Mouse (Mus musculus): ENCODE results near the gene Pabpn1l. TPM values are rescaled to one million over a fixed set of nuclear protein-coding genes. Genes with fewer than 3 reads are reported as not detected.
A peak's percentile ranks its signal among the peaks of the same experiment; 100 is the strongest.

The Pabpn1l gene
- polyA plus RNA-seq, 1 experiment from 2014 or later, result not detected

DNA sequence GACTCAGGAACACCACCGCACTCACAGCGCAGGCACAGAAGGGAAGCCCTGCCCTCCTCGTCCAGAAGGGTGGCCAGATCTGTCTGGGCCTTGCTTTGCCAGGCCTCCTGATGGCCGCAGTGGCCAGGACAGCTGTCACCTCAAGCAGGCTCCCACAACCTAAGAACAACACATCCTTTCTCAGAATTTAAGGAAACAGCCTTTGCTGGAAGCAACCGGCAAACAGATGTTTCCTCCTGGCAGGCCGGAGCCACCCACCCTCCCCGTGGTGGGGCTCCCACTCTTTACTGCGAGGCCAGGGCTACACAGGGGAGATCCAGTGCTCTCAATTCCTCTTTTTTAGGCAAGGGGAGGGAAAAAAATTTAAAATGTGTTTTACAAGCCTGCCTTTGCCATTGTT, 42.7 kb upstream of the Pabpn1l start:
- H3K4me3 ChIP-seq (ENCODE audit: low read depth, low read length), result no peak overlapping the region
- H3K9me3 ChIP-seq (ENCODE audit: control insufficient read depth, low read depth, low read length), result no peaks in the 10 kb centered on the region
- no peak for ATAC-seq (ENCODE audit: insufficient number of reproducible peaks, insufficient read depth, low FRiP score, low read depth)
- 39% methylated on average over 8 of the region's 8 CpGs for WGBS
- H3K4me1 ChIP-seq (ENCODE audit: control insufficient read depth, insufficient read depth, low read length), result peaks cover 36% of the 10 kb centered on the region
- H3K9ac ChIP-seq (replicated peaks; ENCODE audit: low read depth, low read length), result no peak overlapping the region
- H3K27ac ChIP-seq (ENCODE audit: low read length), result peak overlapping the region; percentile 55; the same call in 1 of the 2 replicates
- H3K4me2 ChIP-seq (replicated peaks; ENCODE audit: low read depth, low read length), result no peak overlapping the region
- H3K27me3 ChIP-seq (ENCODE audit: control insufficient read depth, insufficient read depth, low read length), result no peaks in the 10 kb centered on the region
- no peaks in the 10 kb centered on the region for H3K36me3 ChIP-seq (ENCODE audit: control insufficient read depth, insufficient read depth, low read length)

DNA sequence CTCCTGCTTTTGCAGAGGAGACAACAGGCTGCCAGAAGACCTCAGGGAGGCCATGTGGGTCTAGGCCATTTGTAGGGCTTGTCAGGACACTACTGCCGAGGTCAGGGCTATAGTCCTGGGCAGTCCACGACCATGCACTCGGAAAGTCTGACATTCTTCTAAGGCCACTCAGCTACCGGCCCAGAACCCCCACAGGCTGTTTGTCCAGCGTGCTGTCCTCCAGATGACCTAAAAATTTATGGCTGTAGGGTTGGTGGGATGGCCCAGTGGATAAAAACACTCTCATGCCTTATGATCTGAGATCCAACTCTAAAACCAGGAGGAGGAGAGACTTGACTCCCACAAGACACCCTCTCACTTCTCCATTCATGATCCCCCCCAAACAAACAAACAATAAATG, 41.1 kb upstream of the Pabpn1l start:
- ATAC-seq (ENCODE audit: insufficient number of reproducible peaks, insufficient read depth, low FRiP score, low read depth), result no peak
- Histone ChIP-seq H3K4me1 (ENCODE audit: control insufficient read depth, insufficient read depth, low read length) (peaks cover 41% of the 10 kb centered on the region), H3K4me2 (replicated peaks; ENCODE audit: low read depth, low read length) (no peak overlapping the region), H3K27me3 (ENCODE audit: control insufficient read depth, insufficient read depth, low read length) (no peaks in the 10 kb centered on the region), H3K36me3 (ENCODE audit: control insufficient read depth, insufficient read depth, low read length) (no peaks in the 10 kb centered on the region), H3K4me3 (ENCODE audit: low read depth, low read length) (no peak overlapping the region), H3K9me3 (ENCODE audit: control insufficient read depth, low read depth, low read length) (no peaks in the 10 kb centered on the region), H3K27ac (ENCODE audit: low read length) (no peak overlapping the region), H3K9ac (replicated peaks; ENCODE audit: low read depth, low read length) (no peak overlapping the region)
- WGBS, result 62% methylated on average over 5 of the region's 5 CpGs

GRCm38 (mm10) chr8:122663106-122663505, 40.6 kb upstream of the Pabpn1l start:
- H3K27ac ChIP-seq (ENCODE audit: low read length), result no peak overlapping the region
- WGBS, result 76% methylated on average over 3 of the region's 3 CpGs

DNA sequence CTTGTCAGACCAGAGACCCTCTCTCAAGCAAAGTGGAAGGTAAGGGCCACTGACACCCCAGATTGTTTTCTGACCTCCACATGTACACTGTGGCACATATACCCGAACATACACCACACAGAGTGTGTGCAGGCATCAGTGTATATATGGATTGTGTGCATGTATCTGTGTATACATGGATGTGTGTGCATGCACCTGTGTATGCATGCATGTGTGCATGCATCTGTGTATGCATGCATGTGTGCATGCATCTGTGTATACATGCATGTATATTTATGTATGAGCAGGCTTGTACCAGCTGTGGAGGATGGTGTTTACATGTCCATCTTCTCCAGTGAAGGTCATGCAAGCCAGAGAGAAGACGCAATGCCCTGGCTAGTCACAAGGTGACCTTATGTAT, 39.4 kb upstream of the Pabpn1l start:
- Histone ChIP-seq H3K4me1 (ENCODE audit: control insufficient read depth, insufficient read depth, low read length) (peaks cover 48% of the 10 kb centered on the region), H3K9ac (replicated peaks; ENCODE audit: low read depth, low read length) (no peak overlapping the region), H3K27me3 (ENCODE audit: control insufficient read depth, insufficient read depth, low read length) (no peaks in the 10 kb centered on the region), H3K36me3 (ENCODE audit: control insufficient read depth, insufficient read depth, low read length) (no peaks in the 10 kb centered on the region), H3K9me3 (ENCODE audit: control insufficient read depth, low read depth, low read length) (no peaks in the 10 kb centered on the region), H3K27ac (ENCODE audit: low read length) (no peak overlapping the region), H3K4me3 (ENCODE audit: low read depth, low read length) (no peak overlapping the region), H3K4me2 (replicated peaks; ENCODE audit: low read depth, low read length) (no peak overlapping the region)
- ATAC-seq (ENCODE audit: insufficient number of reproducible peaks, insufficient read depth, low FRiP score, low read depth), result no peak
- 72% methylated on average over 2 of the region's 2 CpGs for WGBS

More at GRCm38 (mm10) chr8:122663106-122663505, 40.6 kb upstream of the Pabpn1l start:
- H3K36me3 ChIP-seq (ENCODE audit: control insufficient read depth, insufficient read depth, low read length), result no peaks in the 10 kb centered on the region
- H3K4me3 ChIP-seq (ENCODE audit: low read depth, low read length), result no peak overlapping the region
- ATAC-seq (ENCODE audit: insufficient number of reproducible peaks, insufficient read depth, low FRiP score, low read depth), result no peak
- H3K4me1 ChIP-seq (ENCODE audit: control insufficient read depth, insufficient read depth, low read length), result peaks cover 46% of the 10 kb centered on the region
- H3K4me2 ChIP-seq (replicated peaks; ENCODE audit: low read depth, low read length), result no peak overlapping the region
- no peaks in the 10 kb centered on the region for H3K9me3 ChIP-seq (ENCODE audit: control insufficient read depth, low read depth, low read length)
- H3K27me3 ChIP-seq (ENCODE audit: control insufficient read depth, insufficient read depth, low read length), result no peaks in the 10 kb centered on the region
- H3K9ac ChIP-seq (replicated peaks; ENCODE audit: low read depth, low read length), result no peak overlapping the region

DNA sequence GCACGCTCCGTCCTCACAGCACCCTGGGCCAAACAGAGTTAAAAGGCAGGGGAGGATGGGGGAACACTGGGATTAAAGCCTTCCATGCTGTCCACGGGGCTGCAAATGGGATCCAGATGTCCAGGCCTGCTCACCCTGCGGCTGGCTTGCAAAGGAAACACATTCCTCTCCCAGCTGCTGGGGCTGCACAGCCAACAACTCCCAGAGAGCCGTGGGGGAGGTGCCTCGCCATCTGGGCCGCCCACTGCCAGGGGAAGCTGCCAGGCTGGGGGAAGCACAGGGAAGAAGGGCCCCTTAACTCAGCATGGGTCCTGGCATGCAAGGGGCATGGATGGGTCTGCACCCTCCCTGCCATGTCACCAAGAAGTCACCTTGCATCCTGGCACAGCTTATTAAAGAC, 38.6 kb upstream of the Pabpn1l start:
- peaks cover 42% of the 10 kb centered on the region for H3K4me1 ChIP-seq (ENCODE audit: control insufficient read depth, insufficient read depth, low read length)
- ATAC-seq (ENCODE audit: insufficient number of reproducible peaks, insufficient read depth, low FRiP score, low read depth), result peak; percentile 70; the same call in 1 of the 2 replicates
- H3K27me3 ChIP-seq (ENCODE audit: control insufficient read depth, insufficient read depth, low read length), result no peaks in the 10 kb centered on the region
- no peak overlapping the region for H3K4me2 ChIP-seq (replicated peaks; ENCODE audit: low read depth, low read length)
- H3K4me3 ChIP-seq (ENCODE audit: low read depth, low read length), result no peak overlapping the region
- H3K9me3 ChIP-seq (ENCODE audit: control insufficient read depth, low read depth, low read length), result no peaks in the 10 kb centered on the region
- H3K9ac ChIP-seq (replicated peaks; ENCODE audit: low read depth, low read length), result no peak overlapping the region
- no peaks in the 10 kb centered on the region for H3K36me3 ChIP-seq (ENCODE audit: control insufficient read depth, insufficient read depth, low read length)
- H3K27ac ChIP-seq (ENCODE audit: low read length), result peak overlapping the region; percentile 71
- WGBS, result 12% methylated on average over 7 of the region's 7 CpGs

DNA sequence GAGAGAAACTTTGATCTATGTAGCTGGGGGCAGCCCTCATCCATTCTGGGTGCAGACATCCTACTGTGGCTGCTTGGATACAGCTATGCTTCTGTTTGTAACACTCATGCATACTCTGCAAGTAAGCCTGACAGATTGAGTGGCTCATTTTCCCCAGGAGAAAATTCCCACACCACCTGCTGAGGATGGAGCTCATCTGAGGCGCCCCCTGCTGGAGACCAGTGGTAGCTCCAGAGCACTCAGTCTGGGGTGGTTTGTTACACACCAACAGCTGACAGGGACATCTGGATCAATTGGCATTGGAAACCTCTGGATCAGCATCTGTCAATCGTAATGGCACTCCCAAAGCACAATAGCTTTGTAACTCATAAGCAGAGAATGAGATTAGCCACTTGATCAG, 37.5 kb upstream of the Pabpn1l start:
- H3K27me3 ChIP-seq (ENCODE audit: control insufficient read depth, insufficient read depth, low read length), result no peaks in the 10 kb centered on the region
- no peaks in the 10 kb centered on the region for H3K9me3 ChIP-seq (ENCODE audit: control insufficient read depth, low read depth, low read length)
- H3K4me1 ChIP-seq (ENCODE audit: control insufficient read depth, insufficient read depth, low read length), result peaks cover 40% of the 10 kb centered on the region
- no peaks in the 10 kb centered on the region for H3K36me3 ChIP-seq (ENCODE audit: control insufficient read depth, insufficient read depth, low read length)
- no peak overlapping the region for H3K4me3 ChIP-seq (ENCODE audit: low read depth, low read length)
- no peak overlapping the region for H3K27ac ChIP-seq (ENCODE audit: low read length)
- no peak for ATAC-seq (ENCODE audit: insufficient number of reproducible peaks, insufficient read depth, low FRiP score, low read depth)
- no peak overlapping the region for H3K9ac ChIP-seq (replicated peaks; ENCODE audit: low read depth, low read length)
- no peak overlapping the region for H3K4me2 ChIP-seq (replicated peaks; ENCODE audit: low read depth, low read length)
- 83% methylated on average over 2 of the region's 2 CpGs for WGBS

DNA sequence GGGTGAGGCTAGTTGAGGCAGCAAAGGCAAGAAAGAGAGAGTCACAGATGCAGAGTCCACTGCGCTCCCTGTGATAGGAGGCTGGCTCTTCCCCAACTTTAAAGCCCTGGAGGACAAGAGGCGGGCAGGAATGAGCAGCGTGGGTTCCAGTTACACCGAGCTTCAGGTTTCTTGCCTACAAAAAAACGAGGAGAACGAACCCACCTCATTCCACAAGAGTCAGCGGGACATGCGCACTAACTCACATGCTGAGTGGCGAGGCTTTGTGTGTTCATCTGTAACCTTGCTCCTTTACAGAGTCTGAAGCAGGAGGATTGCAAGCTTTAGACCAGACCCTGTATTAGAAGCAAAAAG, 36.2 kb upstream of the Pabpn1l start:
- WGBS, result 55% methylated on average over 9 of the region's 9 CpGs
- Histone ChIP-seq H3K9me3 (ENCODE audit: control insufficient read depth, low read depth, low read length) (no peaks in the 10 kb centered on the region), H3K4me1 (ENCODE audit: control insufficient read depth, insufficient read depth, low read length) (peaks cover 48% of the 10 kb centered on the region), H3K4me2 (replicated peaks; ENCODE audit: low read depth, low read length) (no peak overlapping the region), H3K36me3 (ENCODE audit: control insufficient read depth, insufficient read depth, low read length) (no peaks in the 10 kb centered on the region), H3K4me3 (ENCODE audit: low read depth, low read length) (no peak overlapping the region), H3K27ac (ENCODE audit: low read length) (peak overlapping the region; percentile 15; the same call in 1 of the 2 replicates), H3K27me3 (ENCODE audit: control insufficient read depth, insufficient read depth, low read length) (no peaks in the 10 kb centered on the region), H3K9ac (replicated peaks; ENCODE audit: low read depth, low read length) (no peak overlapping the region)
- ATAC-seq (ENCODE audit: insufficient number of reproducible peaks, insufficient read depth, low FRiP score, low read depth), result no peak

DNA sequence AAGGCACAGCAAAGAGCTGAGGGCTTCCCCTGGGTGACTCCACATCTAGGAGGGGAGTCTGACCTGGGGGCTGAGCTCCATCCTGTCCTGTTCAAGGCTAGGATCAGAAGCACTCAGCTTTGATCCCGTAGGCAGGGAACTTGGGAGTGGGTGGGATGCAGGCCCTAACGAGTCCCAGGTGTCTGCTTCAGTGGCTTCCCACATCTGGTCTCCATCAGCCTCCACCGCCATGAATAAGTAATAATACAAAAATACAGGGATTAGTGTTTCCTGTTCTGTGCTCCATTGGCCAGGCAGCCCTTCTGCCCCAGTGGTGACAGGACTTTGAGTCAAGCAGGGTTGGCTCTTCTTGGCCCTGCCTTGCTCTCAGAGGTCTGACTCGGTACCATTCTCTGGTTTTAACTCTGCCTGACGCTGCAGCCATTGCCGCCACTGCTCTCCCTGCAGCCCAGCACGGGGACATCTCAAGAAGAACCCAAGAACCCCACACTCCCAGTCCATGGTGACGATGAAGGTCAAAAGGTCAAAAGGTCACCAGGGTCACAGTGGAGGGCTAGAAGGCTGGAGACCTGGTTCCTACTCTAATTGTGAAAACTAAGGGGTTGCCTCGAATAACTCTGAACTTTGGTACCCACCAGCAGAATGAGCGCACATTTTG, 35.7 kb upstream of the Pabpn1l start:
- Histone ChIP-seq H3K4me3 (ENCODE audit: low read depth, low read length) (no peak overlapping the region), H3K9ac (replicated peaks; ENCODE audit: low read depth, low read length) (no peak overlapping the region), H3K4me2 (replicated peaks; ENCODE audit: low read depth, low read length) (no peak overlapping the region), H3K4me1 (ENCODE audit: control insufficient read depth, insufficient read depth, low read length) (peaks cover 48% of the 10 kb centered on the region), H3K9me3 (ENCODE audit: control insufficient read depth, low read depth, low read length) (no peaks in the 10 kb centered on the region), H3K27ac (ENCODE audit: low read length) (peak overlapping the region; percentile 15; the same call in 1 of the 2 replicates), H3K27me3 (ENCODE audit: control insufficient read depth, insufficient read depth, low read length) (no peaks in the 10 kb centered on the region), H3K36me3 (ENCODE audit: control insufficient read depth, insufficient read depth, low read length) (no peaks in the 10 kb centered on the region)
- 55% methylated on average over 10 of the region's 10 CpGs for WGBS
- 0 out of 2 replicates have a peak, but pooled peaks have one; percentile 3 for ATAC-seq (ENCODE audit: insufficient number of reproducible peaks, insufficient read depth, low FRiP score, low read depth)
